Mouse (Mus musculus): Measurements from ENCODE around the gene Ifna11.

- TF ChIP-seq CTCF (conservative IDR thresholded peaks at IDR 0.05; ENCODE audit: low read length) = no peak
- TF ChIP-seq POU5F1 (IDR thresholded peaks at IDR 0.05; ENCODE audit: borderline replicate concordance, low read length) = no peak
- no peak for TF ChIP-seq NANOG (IDR thresholded peaks at IDR 0.05; ENCODE audit: borderline replicate concordance, low read length)
Measured at GRCm38 (mm10) chr4:88815928-88816327, 3.8 kb upstream of the Ifna11 start, which contains the start of gene Ifna7.
